Mouse (Mus musculus): ENCODE results near the gene Tuba3a. TPM values are rescaled to one million over a fixed set of nuclear protein-coding genes. Genes with fewer than 3 reads are reported as not detected.
A peak's percentile ranks its signal among the peaks of the same experiment; 100 is the strongest.

Tuba3a gene
- polyA plus RNA-seq, 1 experiment from 2014 or later = not detected

GRCm38 (mm10) chr6:125321114-125321855 lies 35.4 kb upstream of the Tuba3a start:
- 7% methylated on average over 26 of the region's 26 CpGs for WGBS

GRCm38 (mm10) chr6:125320323-125320722 lies 34.5 kb upstream of the Tuba3a start, which contains the start of gene Scnn1a:
Gene Scnn1a, plus strand, starts transcription at chr6:125320659.
- Histone ChIP-seq H3K27ac (ENCODE audit: low read depth, low read length) (no peak within 1 kb of the TSS), H3K9ac (ENCODE audit: low read length) (no peak within 1 kb of the TSS), H3K9me3 (ENCODE audit: control insufficient read depth, low read length) (no peaks in the 10 kb centered on the region), H3K4me2 (ENCODE audit: low read depth, low read length, severe bottlenecking) (no peak within 1 kb of the TSS), H3K4me1 (replicated peaks; ENCODE audit: control insufficient read depth, insufficient read depth, low read length) (0 out of 2 replicates have a peak, but pooled peaks cover 2% of the 10 kb centered on the region), H3K27me3 (ENCODE audit: control insufficient read depth, insufficient read depth, low read length) (peaks cover 15% of the 10 kb centered on the region), H3K4me3 (ENCODE audit: low read depth, low read length) (no peak within 1 kb of the TSS), H3K36me3 (ENCODE audit: control insufficient read depth, insufficient read depth, low read length) (no peaks in the 10 kb centered on the region)
- WGBS = 74% methylated on average over 1 of the region's 1 CpGs
- DNase-seq (ENCODE audit: low spot score) (no peak), ATAC-seq (replicated peaks; ENCODE audit: low FRiP score) (no peak)

More at GRCm38 (mm10) chr6:125321114-125321855, 35.4 kb upstream of the Tuba3a start:
- ATAC-seq (replicated peaks; ENCODE audit: low FRiP score) (no peak), DNase-seq (ENCODE audit: low spot score) (no peak)
- H3K27me3 ChIP-seq (ENCODE audit: control insufficient read depth, insufficient read depth, low read length) = peaks cover 15% of the 10 kb centered on the region
- no peaks in the 10 kb centered on the region for H3K36me3 ChIP-seq (ENCODE audit: control insufficient read depth, insufficient read depth, low read length)
- no peak overlapping the region for H3K9ac ChIP-seq (ENCODE audit: low read length)
- H3K4me3 ChIP-seq (ENCODE audit: low read depth, low read length) = no peak overlapping the region
- H3K4me2 ChIP-seq (ENCODE audit: low read depth, low read length, severe bottlenecking) = no peak overlapping the region
- no peaks in the 10 kb centered on the region for H3K9me3 ChIP-seq (ENCODE audit: control insufficient read depth, low read length)
- 0 out of 2 replicates have a peak, but pooled peaks cover 2% of the 10 kb centered on the region for H3K4me1 ChIP-seq (replicated peaks; ENCODE audit: control insufficient read depth, insufficient read depth, low read length)
- no peak overlapping the region for H3K27ac ChIP-seq (ENCODE audit: low read depth, low read length)

GRCm38 (mm10) chr6:125319919-125320296 lies 34.1 kb upstream of the Tuba3a start:
- Histone ChIP-seq H3K9me3 (ENCODE audit: control insufficient read depth, low read length) (no peaks in the 10 kb centered on the region), H3K9ac (ENCODE audit: low read length) (no peak overlapping the region), H3K27ac (ENCODE audit: low read depth, low read length) (no peak overlapping the region), H3K27me3 (ENCODE audit: control insufficient read depth, insufficient read depth, low read length) (peaks cover 15% of the 10 kb centered on the region), H3K4me3 (ENCODE audit: low read depth, low read length) (no peak overlapping the region), H3K4me1 (replicated peaks; ENCODE audit: control insufficient read depth, insufficient read depth, low read length) (0 out of 2 replicates have a peak, but pooled peaks cover 2% of the 10 kb centered on the region), H3K36me3 (ENCODE audit: control insufficient read depth, insufficient read depth, low read length) (no peaks in the 10 kb centered on the region), H3K4me2 (ENCODE audit: low read depth, low read length, severe bottlenecking) (no peak overlapping the region)
- ATAC-seq (replicated peaks; ENCODE audit: low FRiP score) = no peak
- no peak for DNase-seq (ENCODE audit: low spot score)

- Histone ChIP-seq H3K9ac (ENCODE audit: low read length) (no peak overlapping the region), H3K27ac (ENCODE audit: low read depth, low read length) (no peak overlapping the region), H3K4me3 (ENCODE audit: low read depth, low read length) (no peak overlapping the region), H3K9me3 (ENCODE audit: control insufficient read depth, low read length) (no peaks in the 10 kb centered on the region), H3K4me1 (replicated peaks; ENCODE audit: control insufficient read depth, insufficient read depth, low read length) (0 out of 2 replicates have a peak, but pooled peaks cover 2% of the 10 kb centered on the region), H3K36me3 (ENCODE audit: control insufficient read depth, insufficient read depth, low read length) (no peaks in the 10 kb centered on the region), H3K27me3 (ENCODE audit: control insufficient read depth, insufficient read depth, low read length) (peaks cover 15% of the 10 kb centered on the region), H3K4me2 (ENCODE audit: low read depth, low read length, severe bottlenecking) (no peak overlapping the region)
- WGBS = 70% methylated on average over 15 of the region's 15 CpGs
- DNase-seq (ENCODE audit: low spot score) (no peak), ATAC-seq (replicated peaks; ENCODE audit: low FRiP score) (no peak)
These were observed 33.4 kb upstream of the Tuba3a start for GRCm38 (mm10) chr6:125318981-125319918.

GRCm38 (mm10) chr6:125317077-125317476 lies 31.2 kb upstream of the Tuba3a start:
- H3K36me3 ChIP-seq (ENCODE audit: control insufficient read depth, insufficient read depth, low read length) = no peaks in the 10 kb centered on the region
- no peak for DNase-seq (ENCODE audit: low spot score)
- no peaks in the 10 kb centered on the region for H3K9me3 ChIP-seq (ENCODE audit: control insufficient read depth, low read length)
- ATAC-seq (replicated peaks; ENCODE audit: low FRiP score) = no peak
- WGBS = 79% methylated on average over 7 of the region's 7 CpGs
- H3K27ac ChIP-seq (ENCODE audit: low read depth, low read length) = no peak overlapping the region
- no peak overlapping the region for H3K4me2 ChIP-seq (ENCODE audit: low read depth, low read length, severe bottlenecking)
- peaks cover 6% of the 10 kb centered on the region; the same call in 1 of the 2 replicates for H3K4me1 ChIP-seq (replicated peaks; ENCODE audit: control insufficient read depth, insufficient read depth, low read length)
- H3K27me3 ChIP-seq (ENCODE audit: control insufficient read depth, insufficient read depth, low read length) = peaks cover 15% of the 10 kb centered on the region
- H3K4me3 ChIP-seq (ENCODE audit: low read depth, low read length) = no peak overlapping the region
- no peak overlapping the region for H3K9ac ChIP-seq (ENCODE audit: low read length)

GRCm38 (mm10) chr6:125314746-125315145 lies 28.9 kb upstream of the Tuba3a start:
- Histone ChIP-seq H3K36me3 (ENCODE audit: control insufficient read depth, insufficient read depth, low read length) (no peaks in the 10 kb centered on the region), H3K9ac (ENCODE audit: low read length) (no peak overlapping the region), H3K4me1 (replicated peaks; ENCODE audit: control insufficient read depth, insufficient read depth, low read length) (peaks cover 5% of the 10 kb centered on the region; the same call in 1 of the 2 replicates), H3K27ac (ENCODE audit: low read depth, low read length) (no peak overlapping the region), H3K4me3 (ENCODE audit: low read depth, low read length) (no peak overlapping the region), H3K27me3 (ENCODE audit: control insufficient read depth, insufficient read depth, low read length) (peaks cover under 1% of the 10 kb centered on the region; the same call in 1 of the 2 replicates), H3K9me3 (ENCODE audit: control insufficient read depth, low read length) (no peaks in the 10 kb centered on the region), H3K4me2 (ENCODE audit: low read depth, low read length, severe bottlenecking) (no peak overlapping the region)
- DNase-seq (ENCODE audit: low spot score) (no peak), ATAC-seq (replicated peaks; ENCODE audit: low FRiP score) (no peak)
- 82% methylated on average over 5 of the region's 6 CpGs for WGBS

GRCm38 (mm10) chr6:125314231-125314563 lies 28.4 kb upstream of the Tuba3a start:
- peak overlapping the region; percentile 30; the same call in 1 of the 2 replicates for H3K4me3 ChIP-seq (ENCODE audit: low read depth, low read length)
- H3K36me3 ChIP-seq (ENCODE audit: control insufficient read depth, insufficient read depth, low read length) = no peaks in the 10 kb centered on the region
- no peaks in the 10 kb centered on the region for H3K27me3 ChIP-seq (ENCODE audit: control insufficient read depth, insufficient read depth, low read length)
- no peaks in the 10 kb centered on the region for H3K9me3 ChIP-seq (ENCODE audit: control insufficient read depth, low read length)
- DNase-seq (ENCODE audit: low spot score) (no peak), ATAC-seq (replicated peaks; ENCODE audit: low FRiP score) (peak; percentile 34; the same call in 1 of the 2 replicates)
- peak overlapping the region; percentile 57; the same call in 1 of the 2 replicates for H3K4me2 ChIP-seq (ENCODE audit: low read depth, low read length, severe bottlenecking)
- 53% methylated on average over 7 of the region's 7 CpGs for WGBS
- H3K4me1 ChIP-seq (replicated peaks; ENCODE audit: control insufficient read depth, insufficient read depth, low read length) = peaks cover 5% of the 10 kb centered on the region; the same call in 1 of the 2 replicates
- peak overlapping the region; percentile 70 for H3K9ac ChIP-seq (ENCODE audit: low read length)
- H3K27ac ChIP-seq (ENCODE audit: low read depth, low read length) = no peak overlapping the region

- Histone ChIP-seq H3K4me1 (replicated peaks; ENCODE audit: control insufficient read depth, insufficient read depth, low read length) (peaks cover 5% of the 10 kb centered on the region; the same call in 1 of the 2 replicates), H3K9me3 (ENCODE audit: control insufficient read depth, low read length) (no peaks in the 10 kb centered on the region), H3K36me3 (ENCODE audit: control insufficient read depth, insufficient read depth, low read length) (no peaks in the 10 kb centered on the region), H3K4me3 (ENCODE audit: low read depth, low read length) (peak within 1 kb of the TSS; percentile 30), H3K27me3 (ENCODE audit: control insufficient read depth, insufficient read depth, low read length) (no peaks in the 10 kb centered on the region), H3K27ac (ENCODE audit: low read depth, low read length) (no peak within 1 kb of the TSS), H3K4me2 (ENCODE audit: low read depth, low read length, severe bottlenecking) (peak within 1 kb of the TSS; percentile 57), H3K9ac (ENCODE audit: low read length) (peak within 1 kb of the TSS; percentile 70)
- 4% methylated on average over 41 of the region's 46 CpGs for WGBS
- ATAC-seq (replicated peaks; ENCODE audit: low FRiP score) (peak; percentile 74), DNase-seq (ENCODE audit: low spot score) (peak; percentile 83)
These were observed 27.8 kb upstream of the Tuba3a start, which contains the start of gene Ltbr for GRCm38 (mm10) chr6:125313546-125314230. Gene Ltbr, minus strand, starts transcription at chr6:125313885.

All from forebrain, embryonic 11.5 days (tissue).